Mouse (Mus musculus): Measurements from ENCODE around the gene Cyp2u1.

The Cyp2u1 gene

GRCm38 (mm10) chr3:131254991-131255390 lies 48.0 kb downstream of the Cyp2u1 start:
- DNase-seq, result no peak

- DNase-seq, result no peak
Measured at GRCm38 (mm10) chr3:131251601-131252000, 51.4 kb downstream of the Cyp2u1 start.

GRCm38 (mm10) chr3:131250978-131251377 lies 52.0 kb downstream of the Cyp2u1 start:
- DNase-seq, result no peak

- no peak for DNase-seq
Measured at GRCm38 (mm10) chr3:131250283-131250682, 52.7 kb downstream of the Cyp2u1 start.

- no peak for DNase-seq
Measured at GRCm38 (mm10) chr3:131248444-131248843, 54.6 kb downstream of the Cyp2u1 start.

GRCm38 (mm10) chr3:131247851-131248250 lies 55.2 kb downstream of the Cyp2u1 start:
- no peak for DNase-seq

GRCm38 (mm10) chr3:131247447-131247846 lies 55.6 kb downstream of the Cyp2u1 start:
- no peak for DNase-seq

- DNase-seq, result no peak
Measured at GRCm38 (mm10) chr3:131246579-131247046, 56.4 kb downstream of the Cyp2u1 start.

- DNase-seq, result peak; percentile 75
Measured at GRCm38 (mm10) chr3:131245766-131246578, 57.1 kb downstream of the Cyp2u1 start.
